Mouse (Mus musculus) Muller cell, postnatal 12 days (primary cell): ENCODE measurements around the gene Ror2.
A peak's percentile ranks its signal among the peaks of the same experiment; 100 is the strongest.

ENCODE experiments used
- DNase-seq: peaks from one replicate; pipeline ENCODE4 v3.0.0-alpha.2; 2015; ENCODE audit errors: inconsistent ontology term

The Ror2 gene

DNA sequence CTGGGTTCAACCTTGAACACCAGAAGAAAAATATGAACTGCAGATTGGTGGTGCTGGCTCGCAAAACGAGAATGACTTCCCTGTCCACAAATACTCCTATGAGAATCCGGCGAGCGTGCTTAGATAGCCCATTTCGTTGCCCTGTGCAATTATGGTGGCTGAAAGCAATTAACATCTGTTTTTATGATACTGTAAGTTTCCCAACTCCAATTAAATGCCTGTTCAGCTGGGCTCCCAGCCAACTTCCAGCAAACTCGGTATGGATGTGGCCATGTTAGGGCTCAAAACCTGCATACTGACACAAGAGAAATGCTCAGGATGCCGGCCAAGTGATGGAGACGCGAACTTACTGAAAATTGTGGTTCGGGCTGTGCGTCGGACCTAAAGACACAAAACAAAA is 155.4 kb downstream of the Ror2 start:
- peak; percentile 40 for DNase-seq

DNA sequence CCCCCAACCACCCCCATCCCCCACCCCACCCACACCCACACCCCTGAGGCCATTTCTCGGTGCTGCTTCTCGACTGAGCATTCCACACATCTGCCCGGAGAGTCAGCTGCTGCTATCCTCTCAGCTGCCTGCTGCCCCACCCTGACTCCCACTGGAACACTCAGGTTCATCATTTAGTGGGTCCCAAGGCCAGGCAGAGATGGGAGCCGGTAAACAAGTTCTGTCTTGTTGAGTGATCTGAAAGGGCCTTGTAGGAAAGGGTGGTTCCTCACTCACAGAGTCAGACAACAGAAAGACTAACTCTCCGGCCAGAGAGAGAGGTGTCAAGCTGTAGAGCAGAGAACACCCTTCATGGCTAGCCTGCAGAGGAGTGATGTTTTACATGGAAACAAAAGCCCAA is 155.9 kb downstream of the Ror2 start:
- no peak for DNase-seq

DNA sequence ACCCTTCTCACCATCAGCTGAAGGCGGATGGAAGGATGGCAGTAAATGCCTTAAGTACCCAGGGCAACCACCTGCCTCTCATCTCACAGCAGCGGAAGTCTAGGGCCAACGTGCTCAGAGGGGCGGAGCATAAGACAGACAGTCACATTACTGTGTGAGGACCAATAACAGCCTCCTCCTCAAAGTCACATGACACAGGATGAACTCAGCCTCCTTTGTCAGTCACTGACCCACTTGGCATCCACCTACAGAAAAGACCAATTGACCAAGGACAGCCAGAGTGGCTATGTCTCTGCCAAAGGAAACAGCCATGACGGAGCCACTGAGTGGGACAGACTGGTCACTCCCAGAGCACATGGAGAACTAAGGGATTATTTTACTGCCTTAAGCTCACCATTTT is 160.3 kb downstream of the Ror2 start:
- no peak for DNase-seq

DNA sequence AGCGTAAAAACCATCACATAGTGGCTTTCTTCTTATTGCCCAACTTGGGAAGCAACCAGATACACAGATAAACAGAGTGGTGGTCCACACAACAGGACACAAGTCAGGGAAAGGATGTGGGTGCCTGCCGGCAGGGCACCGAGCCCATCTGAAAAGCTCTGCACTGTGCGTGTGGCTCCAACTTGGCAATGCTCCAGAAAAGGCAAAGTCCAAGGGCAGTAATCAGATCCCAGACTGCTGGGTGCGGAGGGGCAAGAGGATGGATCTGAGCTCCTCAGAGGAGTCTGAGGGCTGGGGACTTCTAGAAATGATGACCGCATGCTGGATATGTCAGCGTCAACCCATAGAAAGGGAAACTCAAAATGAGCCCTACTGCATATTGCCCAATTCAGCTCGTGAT is 163.8 kb downstream of the Ror2 start:
- no peak for DNase-seq

DNA sequence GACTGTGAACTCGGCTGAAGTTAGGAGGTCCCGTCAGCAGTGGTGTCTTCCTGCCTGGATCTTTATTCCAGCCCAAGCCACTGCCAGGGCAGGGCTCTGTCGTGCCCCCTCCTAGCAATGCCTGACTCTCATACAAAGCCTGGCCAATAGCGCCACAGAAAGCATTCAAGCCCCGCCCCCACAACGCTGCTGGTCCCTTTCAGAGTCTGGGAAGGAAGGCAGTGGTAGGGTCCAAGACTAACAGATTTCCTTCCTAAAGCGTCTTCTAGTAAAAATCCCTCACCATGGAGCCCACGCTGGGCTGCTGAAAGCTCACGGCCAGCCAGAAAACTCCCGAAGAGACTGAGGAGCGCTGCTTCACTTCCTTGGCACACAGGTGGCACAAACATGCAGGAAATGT is 165.0 kb downstream of the Ror2 start:
- DNase-seq: no peak

DNA sequence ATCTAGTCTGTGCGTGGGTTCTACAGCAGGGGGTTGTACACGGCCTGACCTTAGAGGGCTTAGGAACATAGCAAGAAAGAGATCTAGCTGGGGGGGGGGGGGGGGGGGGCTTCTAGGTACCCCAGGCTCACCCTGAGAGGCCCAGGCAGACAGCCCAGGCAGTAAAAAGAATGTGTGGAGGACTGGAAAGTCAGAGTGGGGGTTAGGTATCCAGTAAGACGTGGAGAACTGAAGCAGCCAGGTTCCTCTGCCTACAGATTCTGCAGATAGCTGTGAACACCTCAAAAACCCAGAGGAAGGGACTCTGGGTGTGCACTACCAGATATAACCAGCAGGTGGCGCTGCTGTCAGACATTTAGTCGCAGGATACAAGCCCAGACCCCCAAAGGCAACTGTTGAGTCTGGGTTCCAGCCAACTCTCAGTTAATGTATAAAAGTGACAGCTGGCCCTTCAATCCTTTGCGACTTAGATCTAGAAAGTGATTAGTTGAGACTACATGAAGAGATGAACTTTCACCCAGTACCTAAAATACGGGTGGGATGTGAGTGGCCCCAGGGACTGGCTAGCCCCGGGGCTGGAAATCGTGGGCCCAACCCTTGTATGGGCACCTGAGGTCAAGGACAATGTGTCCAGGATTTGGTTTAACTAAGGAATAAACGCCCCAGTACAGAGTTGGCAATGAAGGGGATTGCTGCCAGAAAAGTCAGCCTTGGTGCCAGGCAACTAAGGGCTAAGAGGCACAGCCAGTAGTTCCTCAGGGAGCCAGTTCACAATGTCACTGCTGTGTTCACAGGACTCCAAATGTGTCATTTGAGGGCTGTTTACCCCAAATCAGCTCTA is 166.1 kb downstream of the Ror2 start:
- DNase-seq: peak; percentile 43

DNA sequence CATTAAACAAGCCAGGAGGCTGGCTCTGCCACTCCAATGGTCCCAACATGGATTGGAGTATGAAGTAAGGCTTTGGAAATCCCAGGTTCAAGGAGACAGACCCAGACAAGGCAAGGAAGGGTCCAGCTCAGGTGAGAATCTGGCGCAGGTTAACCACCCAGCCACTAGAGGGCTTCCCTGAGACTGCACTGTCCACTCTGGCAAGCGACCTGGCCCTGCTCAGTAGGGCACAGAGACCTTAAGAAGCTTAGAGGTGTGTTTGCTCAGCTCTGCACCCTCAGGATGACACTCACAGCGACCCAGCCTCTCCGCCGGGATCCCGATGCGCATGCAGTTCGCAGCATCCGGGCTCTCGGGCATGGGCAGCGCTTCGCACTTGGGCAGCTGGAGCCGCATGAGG is 167.5 kb downstream of the Ror2 start:
- DNase-seq: no peak

DNA sequence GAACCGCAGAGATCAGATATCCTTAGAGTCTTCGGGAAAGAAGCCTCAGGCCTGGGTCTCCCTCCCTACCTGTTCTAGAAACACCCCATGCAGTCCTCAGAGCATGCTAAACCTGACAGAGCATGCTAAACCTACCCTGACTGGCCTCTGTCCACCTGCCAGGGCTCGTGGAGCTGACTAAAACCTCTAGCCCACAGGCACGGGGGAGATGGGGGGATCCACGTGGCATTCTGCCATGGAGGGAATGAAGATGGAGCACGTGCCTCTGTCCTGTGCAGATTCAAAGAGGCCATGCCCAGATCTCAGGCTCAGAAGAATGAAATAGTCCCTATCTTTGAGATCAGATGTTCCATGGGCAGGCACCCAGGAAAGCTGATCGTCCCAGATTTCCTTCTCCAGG is 168.0 kb downstream of the Ror2 start:
- no peak for DNase-seq

DNA sequence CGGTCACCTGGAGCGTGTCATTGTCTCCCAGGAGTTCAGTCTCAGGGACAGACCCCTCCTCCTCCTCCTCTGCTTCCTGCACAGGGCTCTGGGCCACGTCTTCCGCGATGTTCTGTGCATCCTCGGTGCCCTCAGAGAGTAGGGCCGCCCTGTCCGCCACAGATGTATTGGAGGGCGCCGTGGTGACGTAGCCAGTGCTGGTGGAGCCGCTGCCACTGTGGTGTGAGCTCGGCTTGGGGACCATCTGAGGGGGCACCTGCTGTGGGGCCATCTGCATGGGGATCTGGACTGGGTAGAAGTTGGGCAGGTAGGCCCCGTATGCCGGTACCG is 175.7 kb downstream of the Ror2 start:
- DNase-seq: no peak

DNA sequence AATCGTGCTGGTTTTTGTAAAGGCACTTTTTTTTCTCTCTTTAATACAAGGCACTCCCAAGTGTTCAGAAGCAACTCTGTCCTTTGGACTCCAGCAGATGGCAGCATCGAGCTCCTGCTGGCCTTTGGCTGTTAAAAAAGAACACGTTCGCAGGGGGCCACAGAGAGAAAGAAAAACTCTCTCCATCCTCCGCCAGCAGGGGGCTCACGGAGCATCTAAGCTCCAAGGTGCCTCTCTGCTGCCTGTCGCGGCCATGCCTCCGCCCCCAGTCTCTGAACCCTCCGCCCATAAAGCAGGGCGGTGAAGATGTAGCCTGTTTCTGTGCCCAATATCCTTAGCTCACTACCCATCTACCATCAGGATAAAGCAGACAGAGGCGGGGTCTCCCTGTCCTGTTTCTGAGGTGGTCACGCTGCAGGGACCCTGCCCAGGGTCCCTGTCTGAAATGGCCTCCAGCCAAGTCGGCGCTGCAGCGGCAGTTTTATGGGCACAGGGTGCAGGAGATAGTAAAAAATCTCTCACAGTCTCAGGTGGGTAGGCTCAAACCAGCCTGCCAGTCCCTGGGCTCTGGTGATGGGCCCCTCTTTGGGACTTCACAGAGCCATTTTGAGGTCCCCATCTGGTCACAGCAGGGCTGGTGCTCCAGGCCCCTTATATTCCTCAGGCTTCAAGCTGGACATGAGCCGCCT is 176.2 kb downstream of the Ror2 start:
- DNase-seq: peak; percentile 85

DNA sequence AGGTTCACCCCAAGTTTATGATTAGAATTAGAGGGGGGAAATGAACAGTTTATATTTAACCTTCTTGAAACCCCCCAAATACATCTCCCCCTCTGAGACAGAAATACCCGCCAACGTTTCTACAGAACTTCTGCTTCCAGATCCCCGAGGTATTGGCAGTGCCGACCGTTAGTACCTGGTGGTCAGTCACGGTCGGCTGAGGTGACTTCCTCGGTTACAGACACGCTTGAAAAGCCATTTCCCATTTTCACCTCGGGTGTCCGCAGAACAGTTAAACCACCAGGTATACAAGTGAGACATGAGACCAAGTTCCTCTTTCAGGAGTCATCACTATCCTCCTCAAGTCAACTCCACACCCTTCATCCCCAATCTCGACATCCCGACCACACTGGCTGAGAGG is 179.2 kb downstream of the Ror2 start:
- DNase-seq: no peak

DNA sequence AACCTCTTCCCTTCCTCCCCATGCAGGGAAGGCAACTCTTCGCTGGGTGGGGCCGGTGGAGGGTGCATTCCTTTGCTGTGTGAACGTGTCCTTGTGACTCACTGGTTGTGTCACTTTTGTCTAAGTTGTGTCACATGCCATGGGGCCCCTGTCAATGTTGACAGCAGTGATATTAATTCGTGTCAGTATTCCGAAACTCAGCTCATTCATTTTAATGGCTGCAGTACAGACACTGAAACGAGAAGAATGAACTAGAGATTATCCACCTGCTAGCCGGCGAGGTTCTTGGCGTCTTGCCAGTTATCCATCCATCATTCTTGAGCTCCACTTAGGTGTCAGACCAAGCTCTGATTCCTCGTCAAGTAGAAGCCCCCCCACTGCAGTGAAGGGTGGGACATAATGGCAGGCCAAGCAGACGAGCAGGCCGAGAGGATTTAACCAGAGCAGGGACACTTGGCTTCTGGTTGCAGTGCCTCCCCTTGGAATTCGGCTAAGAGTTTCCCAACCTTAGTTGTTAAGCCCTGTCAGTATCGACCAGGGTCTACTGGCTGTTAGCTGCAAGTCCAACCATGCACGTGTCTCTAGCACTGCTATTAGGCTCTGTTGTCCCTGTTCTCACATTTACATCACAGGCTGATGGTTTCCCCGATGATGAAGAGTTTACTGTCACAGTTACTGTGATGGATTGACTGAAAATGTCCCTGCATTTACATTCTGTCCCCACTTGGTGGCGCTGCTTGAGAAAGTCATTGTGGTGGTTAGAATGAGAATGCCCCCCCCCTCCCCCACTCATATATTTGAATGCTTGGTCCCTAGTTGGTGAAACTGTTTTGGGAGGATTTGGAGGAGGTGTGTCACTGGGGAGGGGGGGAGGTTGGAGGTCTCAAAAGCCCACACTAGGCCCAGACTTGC is 185.9 kb downstream of the Ror2 start:
- DNase-seq: peak; percentile 47

DNA sequence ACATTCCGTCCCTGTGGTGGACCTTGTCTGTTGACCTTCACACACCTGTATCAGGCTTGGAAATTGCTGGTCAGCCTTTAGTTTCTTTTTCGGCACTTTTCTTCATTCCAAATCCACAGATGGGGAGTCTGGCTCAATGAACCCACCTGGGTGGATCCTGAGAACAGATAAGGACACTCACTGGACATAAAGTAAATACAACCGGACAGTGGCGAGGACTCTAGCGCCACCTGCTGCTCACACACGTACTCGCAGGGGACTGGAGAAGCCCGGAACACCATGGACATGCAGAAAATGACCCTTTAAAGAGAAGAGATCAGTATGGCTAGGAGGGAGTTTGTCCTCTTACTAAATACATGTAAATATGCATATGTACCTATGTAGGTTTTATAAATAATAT is 189.3 kb downstream of the Ror2 start:
- DNase-seq: peak; percentile 41

DNA sequence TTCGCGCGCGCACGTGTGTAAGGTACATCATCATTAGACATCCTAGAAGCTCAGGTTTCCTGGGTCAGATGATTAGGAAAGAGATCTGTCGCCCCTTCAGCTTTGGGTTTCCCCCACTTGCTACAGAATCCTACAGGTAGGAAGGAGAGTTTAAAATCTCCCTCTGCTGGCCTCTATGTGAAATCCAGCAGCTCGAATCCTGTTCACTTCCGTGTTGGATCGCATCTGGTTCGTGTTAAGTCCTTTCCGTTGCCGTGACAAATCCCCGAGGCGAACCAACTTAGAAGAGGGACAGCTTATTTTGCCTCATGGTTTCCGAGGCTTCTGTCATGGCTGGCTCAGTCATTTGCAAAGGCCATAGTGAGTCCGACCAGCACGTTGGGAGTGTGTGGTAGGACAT is 190.7 kb downstream of the Ror2 start:
- no peak for DNase-seq

DNA sequence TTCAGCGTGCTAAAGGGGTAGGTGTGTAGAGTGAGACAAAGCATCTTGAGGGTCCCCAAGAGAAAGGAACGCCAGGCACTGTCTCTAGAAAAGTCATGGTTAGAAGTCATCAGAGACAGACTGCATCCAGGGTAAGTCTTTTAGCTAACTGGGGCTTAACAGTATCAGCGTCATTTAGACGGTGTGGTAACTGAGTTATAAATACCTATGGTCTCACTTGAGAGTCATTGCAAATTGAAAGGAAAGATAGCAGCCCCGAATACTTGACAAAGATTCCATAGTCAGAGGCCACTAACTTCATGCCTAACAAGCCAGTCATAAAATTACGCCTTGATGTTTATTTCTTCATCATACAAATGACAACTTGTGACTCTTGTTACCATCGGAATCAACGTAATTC is 191.3 kb downstream of the Ror2 start:
- DNase-seq: no peak

DNA sequence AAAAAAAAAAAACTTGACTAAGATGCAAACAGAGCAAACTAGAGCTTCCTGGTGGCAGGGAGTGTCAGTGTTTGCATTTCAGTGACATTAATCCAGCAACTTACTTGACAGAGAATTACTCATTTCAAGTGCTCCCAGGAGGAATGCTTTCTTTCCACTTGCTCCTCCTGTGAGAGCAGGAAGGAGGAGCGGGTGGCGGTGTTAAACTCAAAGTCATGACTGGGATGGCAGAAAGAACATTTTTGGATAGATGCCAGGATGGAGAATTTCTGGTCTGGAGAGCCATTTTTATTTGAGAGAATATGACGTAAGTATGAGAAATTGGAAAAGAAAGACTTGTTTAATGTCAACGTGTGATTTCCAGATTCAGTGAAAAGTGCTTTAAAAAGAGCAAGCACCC is 192.5 kb downstream of the Ror2 start:
- DNase-seq: no peak

DNA sequence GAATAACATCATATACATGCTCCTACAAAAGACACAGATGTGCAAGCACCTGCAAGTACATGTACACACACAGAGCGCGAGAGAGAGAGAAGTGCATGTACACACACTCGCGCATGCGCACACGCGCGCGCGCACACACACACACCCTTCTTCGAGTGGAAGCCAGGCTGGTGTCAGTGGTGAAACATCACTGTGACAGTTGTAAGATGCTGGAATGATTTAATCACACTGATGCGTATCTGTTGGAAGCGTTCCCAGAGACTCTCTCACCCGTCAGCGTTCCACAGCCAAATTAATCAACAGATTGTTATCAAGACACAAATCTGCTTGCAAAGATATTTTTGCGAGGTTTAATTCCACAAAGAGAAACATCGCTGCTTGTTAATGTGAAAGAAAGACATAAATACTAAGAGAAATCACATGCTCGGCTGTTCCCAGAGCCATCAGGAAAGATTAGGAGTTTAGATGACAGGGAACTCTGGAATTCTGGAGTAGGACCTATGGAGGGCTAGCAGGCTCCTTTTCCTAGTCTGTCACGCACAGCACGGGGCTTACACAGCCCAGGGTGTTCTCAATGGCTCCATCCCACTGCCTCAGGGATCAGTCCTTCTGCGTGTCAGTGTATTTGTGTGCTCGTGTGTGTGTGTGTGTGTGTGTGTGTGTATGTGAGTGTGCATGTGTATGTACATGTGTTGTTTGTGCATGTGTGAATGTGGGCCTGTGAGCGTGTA is 199.2 kb downstream of the Ror2 start:
- peak; percentile 46 for DNase-seq

DNA sequence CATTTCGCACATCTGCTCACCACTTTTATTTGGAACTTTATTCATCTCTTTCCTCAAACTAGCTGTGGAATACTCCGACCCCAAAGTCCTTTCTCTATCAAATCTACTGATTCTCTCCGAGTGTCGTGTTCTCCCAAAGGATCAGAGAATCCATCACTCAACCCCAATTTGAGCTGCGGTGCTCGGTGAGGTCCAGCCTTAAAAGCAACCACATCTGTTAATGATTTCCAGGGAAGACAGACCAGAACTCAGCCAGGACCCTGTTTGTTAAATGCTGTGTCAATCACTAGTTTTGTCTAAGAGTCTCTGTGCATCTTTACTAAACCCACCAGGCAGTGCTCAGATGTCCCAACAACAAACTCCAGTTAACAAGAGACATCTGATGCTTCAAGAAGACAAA is 204.1 kb downstream of the Ror2 start:
- DNase-seq: no peak

DNA sequence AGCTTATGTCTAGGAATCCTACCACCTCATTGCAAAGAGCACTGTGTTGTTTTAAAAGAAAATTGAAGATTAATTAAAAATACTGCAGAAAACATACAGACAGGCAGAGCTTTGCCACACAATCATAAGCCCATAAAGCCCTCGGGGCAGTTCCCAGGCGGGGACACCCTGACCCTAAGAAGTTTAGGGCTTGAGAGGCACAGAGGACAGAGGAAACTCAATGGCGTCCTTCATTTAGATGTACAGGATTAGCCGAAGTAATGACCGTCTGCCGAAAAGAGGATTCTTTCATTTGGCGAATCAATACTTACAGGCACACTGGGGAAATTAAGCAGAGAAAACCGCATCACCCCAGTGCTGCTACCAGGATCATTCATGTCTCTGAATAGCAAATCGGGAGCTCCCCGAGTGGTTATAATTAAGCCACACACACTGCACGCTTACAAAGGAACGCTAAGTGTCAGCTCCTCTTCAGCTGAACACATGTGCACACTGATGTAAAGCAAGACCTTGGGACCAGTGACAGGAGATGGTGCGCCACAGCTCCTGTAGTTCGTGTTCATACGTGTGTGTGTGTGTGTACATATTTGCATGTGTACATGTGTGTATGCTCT is 208.1 kb downstream of the Ror2 start:
- no peak for DNase-seq

DNA sequence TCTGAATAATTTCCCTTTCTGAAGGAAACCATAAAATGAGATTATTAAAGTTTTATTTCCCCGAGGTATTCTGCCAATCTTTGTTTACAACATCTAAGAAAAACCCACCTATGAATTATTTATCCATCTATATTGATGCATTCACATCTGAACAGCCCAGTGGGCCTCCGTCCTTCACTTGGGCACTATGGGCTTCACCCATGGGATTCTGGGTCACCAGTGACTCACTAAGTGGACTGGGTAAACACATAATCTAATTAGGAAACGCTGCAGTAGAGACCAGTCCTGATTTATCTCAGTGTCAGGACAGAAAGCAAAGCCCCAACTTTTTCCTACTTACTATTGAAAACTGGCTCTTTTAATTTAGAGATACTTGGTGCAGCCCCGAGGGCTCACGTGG is 210.9 kb downstream of the Ror2 start:
- no peak for DNase-seq

DNA sequence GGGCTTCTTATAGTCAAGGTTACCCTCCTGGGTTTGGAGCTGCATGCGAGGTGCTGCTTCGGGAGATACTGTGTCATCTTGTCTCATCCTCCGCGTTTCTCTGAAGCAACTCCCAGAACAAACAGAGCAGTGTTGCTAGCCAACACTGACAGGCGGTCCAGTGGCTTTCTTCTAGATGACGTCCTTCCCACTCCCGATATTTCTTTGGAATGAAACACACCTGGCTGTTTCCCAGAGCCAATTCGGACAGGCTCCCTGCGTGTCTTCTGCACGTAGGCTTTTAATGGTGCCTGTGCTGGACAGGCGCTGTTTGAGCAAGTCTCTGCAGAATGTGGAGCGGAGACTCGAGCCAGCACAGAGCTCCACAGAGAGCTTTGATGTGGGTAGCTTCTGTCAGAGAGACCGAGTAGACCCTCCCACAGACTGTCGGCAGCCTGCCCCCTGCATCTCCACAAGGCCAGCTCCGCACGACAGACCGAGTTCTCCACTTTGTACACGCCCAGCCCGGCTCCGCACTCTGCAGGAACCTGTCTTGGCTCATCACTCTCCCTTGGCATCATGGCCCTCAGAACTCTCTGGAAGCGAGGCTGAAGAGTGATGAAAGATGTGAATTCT is 216.7 kb downstream of the Ror2 start:
- DNase-seq: no peak
